Mouse (Mus musculus): Measurements from ENCODE around the gene Pacrg. TPM values are rescaled to one million over a fixed set of nuclear protein-coding genes. Genes with fewer than 3 reads are reported as not detected.

Gene Pacrg
- total and polyA plus RNA-seq, 3 experiments = not detected

DNA sequence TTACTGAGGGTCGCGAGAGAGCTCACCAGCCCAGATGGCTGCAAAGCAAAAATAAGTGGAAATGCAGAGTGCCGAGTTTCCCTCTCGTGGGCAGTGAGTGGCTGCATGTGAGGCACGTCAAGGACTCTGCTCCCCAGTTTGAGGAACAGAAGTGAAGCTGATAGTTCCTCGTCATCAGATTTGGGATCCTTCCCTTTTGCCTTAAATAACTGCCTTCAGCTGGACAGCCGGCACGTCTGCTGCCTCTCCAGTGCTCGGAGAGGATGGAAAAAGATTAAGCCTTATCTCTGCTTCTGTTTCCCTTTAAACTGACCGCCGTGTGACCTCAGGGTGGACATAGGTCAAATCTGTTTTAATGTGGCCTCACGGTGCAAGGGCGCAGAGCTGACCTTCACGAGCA is 480.6 kb downstream of the Pacrg start:
- TF ChIP-seq CHD1 (IDR thresholded peaks at IDR 0.05; ENCODE audit: low read depth, low read length) = no peak
- TF ChIP-seq MAZ (IDR thresholded peaks at IDR 0.05; ENCODE audit: low read depth, low read length) = no peak
- TF ChIP-seq RCOR1 (conservative IDR thresholded peaks at IDR 0.05; ENCODE audit: low read depth, low read length) = no peak
- TF ChIP-seq NELFE (IDR thresholded peaks at IDR 0.05; ENCODE audit: low read depth, low read length) = no peak
- no peak for TF ChIP-seq CTCF (conservative IDR thresholded peaks at IDR 0.05 in 1 of 2, IDR thresholded peaks at IDR 0.05 in 1 of 2; ENCODE audit: low read depth in 2 of 2, low read length in 2 of 2)
- no peak for TF ChIP-seq MAX (IDR thresholded peaks at IDR 0.05; ENCODE audit: low read length)
- no peak for TF ChIP-seq UBTF (IDR thresholded peaks at IDR 0.05; ENCODE audit: low read depth, low read length)
- TF ChIP-seq RAD21 (IDR thresholded peaks at IDR 0.05; ENCODE audit: low read depth, low read length) = no peak
- TF ChIP-seq EP300 (IDR thresholded peaks at IDR 0.05; ENCODE audit: low read length) = no peak
- no peak for TF ChIP-seq ETS1 (conservative IDR thresholded peaks at IDR 0.05; ENCODE audit: low read depth, low read length)
- TF ChIP-seq E2F4 (IDR thresholded peaks at IDR 0.05; ENCODE audit: insufficient replicate concordance, low read depth, low read length) = no peak
- Histone ChIP-seq H3K27me3 (replicated peaks) (no peaks in the 10 kb centered on the region), H3K36me3 (replicated peaks in 1 of 2; ENCODE audit: control insufficient read depth in 1 of 2, insufficient read depth in 1 of 2, low read length in 1 of 2) (no peaks in the 10 kb centered on the region), H3K79me2 (replicated peaks; ENCODE audit: control insufficient read depth, extremely low read depth, insufficient read depth, poor library complexity, severe bottlenecking) (no peaks in the 10 kb centered on the region), H3K4me3 (replicated peaks in 1 of 3; ENCODE audit: low read depth in 2 of 3, low read length in 2 of 3, poor library complexity in 1 of 3) (no peak overlapping the region), H3K27ac (ENCODE audit: insufficient read depth, low read depth) (no peak overlapping the region), H3K9me3 (replicated peaks; ENCODE audit: low read length) (no peaks in the 10 kb centered on the region), H3K9ac (ENCODE audit: insufficient read depth, low read depth) (no peak overlapping the region), H3K4me2 (ENCODE audit: insufficient read depth, low read depth, poor library complexity, severe bottlenecking) (no peak overlapping the region), H3K4me1 (ENCODE audit: control insufficient read depth in 1 of 2, insufficient read depth in 2 of 2) (no peaks in the 10 kb centered on the region)
- dilution Hi-C loops (cut with MboI; ENCODE audit: extremely low pct_ligation_motif_present, extremely low pct_unique_long_range_greater_than_20kb, low sequenced_read_pairs) (no loop called here), in situ Hi-C loops (cut with MboI; ENCODE audit: low pct_ligation_motif_present, low pct_unique_long_range_greater_than_20kb, low sequenced_read_pairs) (no loop called here)
- DNase-seq (ENCODE audit: extremely low read depth) = no peak

DNA sequence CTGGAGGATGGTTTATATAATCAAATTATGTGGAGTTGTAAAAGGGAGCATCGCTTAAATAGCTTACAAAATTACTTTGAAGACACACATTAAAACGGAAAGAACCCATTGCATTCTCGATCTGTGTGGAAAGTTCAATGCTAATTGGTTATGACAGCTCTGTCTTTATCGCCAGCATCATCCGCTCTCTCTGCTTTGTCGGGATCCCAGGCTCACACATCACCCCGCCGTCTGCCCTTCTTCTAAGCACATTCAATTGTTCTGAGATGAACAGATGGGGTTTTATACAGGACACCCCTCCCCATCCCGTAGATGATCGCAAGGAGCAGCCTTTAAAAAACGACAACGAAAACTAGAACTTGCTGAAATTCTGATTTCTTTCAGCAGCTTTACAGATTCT is 482.8 kb downstream of the Pacrg start:
- TF ChIP-seq E2F4 (IDR thresholded peaks at IDR 0.05; ENCODE audit: insufficient replicate concordance, low read depth, low read length) (no peak), ZC3H11A (IDR thresholded peaks at IDR 0.05; ENCODE audit: low read depth, low read length) (no peak), CHD1 (IDR thresholded peaks at IDR 0.05; ENCODE audit: low read depth, low read length) (no peak)
- Histone ChIP-seq H3K27me3 (replicated peaks) (no peaks in the 10 kb centered on the region), H3K36me3 (replicated peaks in 1 of 2; ENCODE audit: control insufficient read depth in 1 of 2, insufficient read depth in 1 of 2, low read length in 1 of 2) (no peaks in the 10 kb centered on the region), H3K4me2 (ENCODE audit: insufficient read depth, low read depth, poor library complexity, severe bottlenecking) (no peak overlapping the region), H3K4me3 (replicated peaks in 1 of 3; ENCODE audit: low read depth in 2 of 3, low read length in 2 of 3, poor library complexity in 1 of 3) (no peak overlapping the region), H3K27ac (ENCODE audit: insufficient read depth, low read depth) (no peak overlapping the region), H3K9me3 (replicated peaks; ENCODE audit: low read length) (no peaks in the 10 kb centered on the region), H3K9ac (ENCODE audit: insufficient read depth, low read depth) (no peak overlapping the region), H3K4me1 (ENCODE audit: control insufficient read depth in 1 of 2, insufficient read depth in 2 of 2) (no peaks in the 10 kb centered on the region), H3K79me2 (replicated peaks; ENCODE audit: control insufficient read depth, extremely low read depth, insufficient read depth, poor library complexity, severe bottlenecking) (no peaks in the 10 kb centered on the region)
- dilution Hi-C loops (cut with MboI; ENCODE audit: extremely low pct_ligation_motif_present, extremely low pct_unique_long_range_greater_than_20kb, low sequenced_read_pairs) (no loop called here), in situ Hi-C loops (cut with MboI; ENCODE audit: low pct_ligation_motif_present, low pct_unique_long_range_greater_than_20kb, low sequenced_read_pairs) (no loop called here)
- no peak for DNase-seq (ENCODE audit: extremely low read depth)

DNA sequence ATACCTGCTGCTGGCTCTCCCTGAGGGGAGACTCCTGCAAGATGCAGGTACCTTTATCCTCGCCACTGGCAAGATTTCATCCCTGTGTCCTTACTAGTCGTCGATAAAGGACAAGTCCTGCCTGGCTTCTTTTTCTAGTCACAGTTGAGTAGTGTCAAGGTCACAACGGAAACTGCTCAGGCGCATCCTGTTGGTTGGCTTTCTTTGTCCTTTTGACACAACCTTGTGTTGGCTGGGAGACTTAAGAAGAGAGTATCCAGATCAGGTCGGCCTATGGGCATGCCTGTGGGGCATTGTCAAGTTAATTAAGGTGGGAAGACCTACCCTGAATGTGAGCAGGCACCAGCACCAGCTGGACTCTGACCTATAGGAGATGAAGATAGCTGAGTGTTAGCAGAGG is 483.8 kb downstream of the Pacrg start:
- no peaks in the 10 kb centered on the region for H3K4me1 ChIP-seq (ENCODE audit: control insufficient read depth in 1 of 2, insufficient read depth in 2 of 2)
- no peaks in the 10 kb centered on the region for H3K27me3 ChIP-seq (replicated peaks)
- in situ Hi-C loops (cut with MboI; ENCODE audit: low pct_ligation_motif_present, low pct_unique_long_range_greater_than_20kb, low sequenced_read_pairs) (no loop called here), dilution Hi-C loops (cut with MboI; ENCODE audit: extremely low pct_ligation_motif_present, extremely low pct_unique_long_range_greater_than_20kb, low sequenced_read_pairs) (no loop called here)
- H3K4me3 ChIP-seq (replicated peaks in 1 of 3; ENCODE audit: low read depth in 2 of 3, low read length in 2 of 3, poor library complexity in 1 of 3) = no peak overlapping the region
- H3K79me2 ChIP-seq (replicated peaks; ENCODE audit: control insufficient read depth, extremely low read depth, insufficient read depth, poor library complexity, severe bottlenecking) = no peaks in the 10 kb centered on the region
- no peak overlapping the region for H3K4me2 ChIP-seq (ENCODE audit: insufficient read depth, low read depth, poor library complexity, severe bottlenecking)
- no peaks in the 10 kb centered on the region for H3K9me3 ChIP-seq (replicated peaks; ENCODE audit: low read length)
- TF ChIP-seq BHLHE40 (IDR thresholded peaks at IDR 0.05; ENCODE audit: low read depth, low read length) (no peak), RCOR1 (conservative IDR thresholded peaks at IDR 0.05; ENCODE audit: low read depth, low read length) (no peak), GABPA (IDR thresholded peaks at IDR 0.05; ENCODE audit: insufficient replicate concordance, low read depth, low read length) (no peak), MXI1 (IDR thresholded peaks at IDR 0.05; ENCODE audit: low read depth, low read length) (no peak), USF2 (conservative IDR thresholded peaks at IDR 0.05; ENCODE audit: low read depth, low read length) (no peak), NRF1 (IDR thresholded peaks at IDR 0.05; ENCODE audit: low read depth, low read length) (no peak), MAFK (IDR thresholded peaks at IDR 0.05; ENCODE audit: insufficient replicate concordance, low read length) (no peak), ETS1 (conservative IDR thresholded peaks at IDR 0.05; ENCODE audit: low read depth, low read length) (no peak), IRF4 (IDR thresholded peaks at IDR 0.05; ENCODE audit: low read depth, low read length) (no peak), EP300 (IDR thresholded peaks at IDR 0.05; ENCODE audit: low read length) (no peak), SIN3A (IDR thresholded peaks at IDR 0.05; ENCODE audit: low read length) (no peak), CTCF (conservative IDR thresholded peaks at IDR 0.05 in 1 of 2, IDR thresholded peaks at IDR 0.05 in 1 of 2; ENCODE audit: low read depth in 2 of 2, low read length in 2 of 2) (no peak), ZMIZ1 (IDR thresholded peaks at IDR 0.05; ENCODE audit: low read depth, low read length) (no peak), ZC3H11A (IDR thresholded peaks at IDR 0.05; ENCODE audit: low read depth, low read length) (no peak), KAT2A (IDR thresholded peaks at IDR 0.05; ENCODE audit: insufficient replicate concordance, low read length) (no peak), MAX (IDR thresholded peaks at IDR 0.05; ENCODE audit: low read length) (no peak), MEF2A (IDR thresholded peaks at IDR 0.05; ENCODE audit: borderline replicate concordance, low read depth, low read length) (no peak), MYC (IDR thresholded peaks at IDR 0.05; ENCODE audit: low read depth, low read length) (no peak), POLR2AphosphoS2 (IDR thresholded peaks at IDR 0.05; ENCODE audit: low read depth, low read length) (no peak), CHD2 (IDR thresholded peaks at IDR 0.05; ENCODE audit: low read length) (no peak)
- H3K36me3 ChIP-seq (replicated peaks in 1 of 2; ENCODE audit: control insufficient read depth in 1 of 2, insufficient read depth in 1 of 2, low read length in 1 of 2) = no peaks in the 10 kb centered on the region
- no peak for DNase-seq (ENCODE audit: extremely low read depth)
- no peak overlapping the region for H3K27ac ChIP-seq (ENCODE audit: insufficient read depth, low read depth)
- no peak overlapping the region for H3K9ac ChIP-seq (ENCODE audit: insufficient read depth, low read depth)
